Mouse (Mus musculus) midbrain, embryonic 15.5 days (tissue): Measurements from ENCODE around the gene Grid2. TPM values are rescaled to one million over a fixed set of nuclear protein-coding genes. Genes with fewer than 3 reads are reported as not detected.
A peak's percentile ranks its signal among the peaks of the same experiment; 100 is the strongest.

Experiments
- ATAC-seq: fragments of 200-750 bp; cut with Nextera tagmentation; replicated peaks from 2 replicates; pipeline ENCODE4 v1.8.0; 2017; ENCODE audit warnings: moderate TSS enrichment
- H3K27ac ChIP-seq: fragments of 300-500 bp; sonication (generic); 2 replicates; pipeline ENCODE4 v1.5.1; 2015; ENCODE audit warnings: mild to moderate bottlenecking, inconsistent platforms
- H3K27me3 ChIP-seq: fragments of 300-500 bp; sonication (generic); replicated peaks from 2 replicates; pipeline ENCODE4 v1.6.1; 2015; ENCODE audit warnings: inconsistent platforms
- H3K36me3 ChIP-seq: fragments of 300-500 bp; sonication (generic); replicated peaks from 2 replicates; pipeline ENCODE4 v1.6.1; 2015; ENCODE audit warnings: inconsistent platforms
- H3K4me1 ChIP-seq: fragments of 300-500 bp; sonication (generic); 2 replicates; pipeline ENCODE4 v1.6.1; 2015; ENCODE audit warnings: inconsistent platforms
- H3K4me2 ChIP-seq: fragments of 300-500 bp; sonication (generic); 2 replicates; pipeline ENCODE4 v1.6.1; 2015; ENCODE audit warnings: inconsistent platforms, mild to moderate bottlenecking, moderate library complexity
- H3K4me3 ChIP-seq: fragments of 300-500 bp; sonication (generic); 2 replicates; pipeline ENCODE4 v1.5.1; 2015; ENCODE audit warnings: mild to moderate bottlenecking, inconsistent platforms
- H3K9ac ChIP-seq: fragments of 300-500 bp; sonication (generic); 2 replicates; pipeline ENCODE4 v1.6.1; 2015; ENCODE audit warnings: mild to moderate bottlenecking, inconsistent platforms
- H3K9me3 ChIP-seq: fragments of 300-500 bp; sonication (generic); 2 replicates; pipeline ENCODE4 v1.6.1; 2016; ENCODE audit warnings: inconsistent platforms
- WGBS: fragments of 180-500 bp; shearing (Covaris S2); methylation state at CpG from one replicate; pipeline ENCODE4 v1.1.7; 2015; ENCODE audit warnings: mixed read lengths; 5-methylcytosine and 5-hydroxymethylcytosine counted together
- polyA plus RNA-seq: library from polyadenylated mRNA; unstranded; fragments of >200 nt; fragmentation: Nextera tagmentation; extraction: Ambion mirVana; gene quantifications from 2 replicates; pipeline ENCODE4 v1.2.1, GENCODE M21; 2015

Gene Grid2
- polyA plus RNA-seq, 1 experiment from 2014 or later: 14.1 TPM

DNA sequence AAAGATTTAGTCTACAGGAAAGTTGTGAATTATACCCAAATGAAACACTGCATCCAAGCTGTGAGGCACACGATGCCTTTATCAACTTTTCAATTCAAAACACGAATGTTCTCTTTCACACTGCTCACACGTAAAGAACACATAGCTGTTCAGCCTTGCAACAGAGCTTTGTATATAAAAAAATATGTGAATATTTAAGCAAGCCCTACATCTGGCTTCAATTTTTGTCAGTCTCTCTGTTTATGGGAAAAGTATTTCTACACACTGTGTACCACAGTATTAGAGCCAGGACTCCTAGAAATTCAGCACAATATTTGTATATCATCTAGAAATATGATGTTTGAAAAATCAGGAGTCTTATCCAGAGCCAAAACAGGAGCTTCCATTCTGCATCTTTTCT is 1195.1 kb downstream of the Grid2 start:
- no peak overlapping the region for H3K9ac ChIP-seq
- WGBS: 94% methylated on average over 3 of the region's 3 CpGs
- no peaks in the 10 kb centered on the region for H3K4me1 ChIP-seq
- no peak overlapping the region for H3K27ac ChIP-seq
- no peaks in the 10 kb centered on the region for H3K36me3 ChIP-seq
- no peak overlapping the region for H3K4me3 ChIP-seq
- H3K4me2 ChIP-seq: no peak overlapping the region
- no peaks in the 10 kb centered on the region for H3K9me3 ChIP-seq
- no peak for ATAC-seq
- no peaks in the 10 kb centered on the region for H3K27me3 ChIP-seq

DNA sequence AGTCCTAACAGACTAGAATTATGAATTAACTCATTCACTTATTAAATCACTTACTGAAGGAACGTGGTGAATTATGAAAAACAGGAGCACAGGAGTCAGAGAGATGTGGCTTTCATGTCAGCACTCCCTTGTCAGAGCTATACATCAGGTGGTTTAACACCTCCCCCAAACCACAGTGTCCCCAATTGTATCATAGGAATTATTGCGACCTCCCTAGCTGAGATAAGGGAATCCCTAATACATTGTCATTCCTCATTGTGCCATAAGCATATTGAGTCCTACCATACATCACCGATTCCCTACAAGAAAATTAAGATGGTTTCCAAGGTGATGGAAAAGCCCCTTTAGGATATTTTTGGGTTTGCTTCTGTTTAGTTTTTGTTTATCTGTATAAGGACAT is 1224.2 kb downstream of the Grid2 start:
- 63% methylated on average over 3 of the region's 3 CpGs for WGBS
- H3K4me1 ChIP-seq: no peaks in the 10 kb centered on the region
- no peaks in the 10 kb centered on the region for H3K9me3 ChIP-seq
- H3K27ac ChIP-seq: no peak overlapping the region
- no peak overlapping the region for H3K4me2 ChIP-seq
- H3K4me3 ChIP-seq: no peak overlapping the region
- H3K9ac ChIP-seq: no peak overlapping the region
- no peaks in the 10 kb centered on the region for H3K36me3 ChIP-seq
- no peak for ATAC-seq
- no peaks in the 10 kb centered on the region for H3K27me3 ChIP-seq

DNA sequence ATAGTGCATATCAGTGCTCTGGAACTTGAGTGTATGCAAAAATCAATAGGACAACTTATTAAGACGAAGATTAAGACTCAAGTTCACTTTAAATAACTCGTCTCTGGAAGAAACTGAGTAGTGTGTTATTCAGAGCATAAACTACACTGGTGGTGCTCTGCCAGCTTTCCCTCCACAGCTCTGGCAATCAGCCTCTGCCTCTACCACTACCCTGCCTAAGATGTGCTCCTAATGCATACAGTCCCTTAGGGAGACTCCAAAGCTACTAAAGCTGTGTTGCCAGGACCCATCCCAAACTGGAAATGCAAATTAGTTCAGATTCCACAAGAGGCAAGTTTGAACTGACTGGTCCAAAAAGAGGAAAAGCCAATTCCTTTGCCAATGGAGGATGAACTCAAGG is 1224.9 kb downstream of the Grid2 start:
- WGBS: 68% methylated on average over 2 of the region's 2 CpGs
- Histone ChIP-seq H3K4me1 (no peaks in the 10 kb centered on the region), H3K4me3 (no peak overlapping the region), H3K9me3 (no peaks in the 10 kb centered on the region), H3K4me2 (no peak overlapping the region), H3K27ac (no peak overlapping the region), H3K9ac (no peak overlapping the region), H3K36me3 (no peaks in the 10 kb centered on the region), H3K27me3 (no peaks in the 10 kb centered on the region)
- no peak for ATAC-seq

DNA sequence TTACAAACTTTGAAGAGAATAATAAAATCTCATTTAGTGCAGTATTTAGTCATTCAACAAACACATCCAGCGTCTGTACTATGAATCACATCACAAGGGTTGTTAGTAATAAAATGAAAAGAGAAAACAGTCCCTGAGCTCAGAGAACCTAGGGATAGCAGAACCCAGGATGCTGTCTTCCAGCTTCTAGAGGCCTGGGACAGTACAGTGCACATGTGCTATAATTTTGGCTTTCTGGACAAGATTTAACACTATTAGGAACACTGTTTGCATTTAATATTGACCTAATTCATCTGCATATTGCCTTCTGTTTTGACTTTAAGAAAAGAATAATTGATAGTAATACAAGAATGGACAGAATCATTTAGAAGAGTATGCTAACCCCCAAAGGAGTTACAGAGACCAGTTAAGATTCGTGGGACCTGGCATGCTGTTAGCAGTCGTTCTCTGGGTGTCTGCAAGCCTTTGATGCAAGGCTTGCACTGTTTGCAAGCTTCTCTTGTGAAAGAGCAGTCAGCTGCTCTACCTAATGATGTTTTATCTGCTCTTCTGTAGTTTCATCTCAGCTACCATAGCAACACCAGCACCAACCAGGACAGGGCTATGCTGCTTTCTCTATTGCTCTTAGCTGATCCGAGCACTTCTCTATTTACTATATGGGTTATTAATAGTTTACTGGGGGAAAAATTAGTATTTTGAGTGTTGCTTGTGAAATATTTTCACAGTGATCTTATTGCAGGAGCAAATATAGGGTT is 1234.8 kb downstream of the Grid2 start:
- Histone ChIP-seq H3K27ac (0 out of 2 replicates have a peak overlapping the region, but pooled peaks have one; percentile 2), H3K36me3 (no peaks in the 10 kb centered on the region), H3K27me3 (no peaks in the 10 kb centered on the region), H3K4me3 (no peak overlapping the region), H3K9me3 (no peaks in the 10 kb centered on the region), H3K9ac (no peak overlapping the region), H3K4me1 (peaks cover 4% of the 10 kb centered on the region; the same call in 1 of the 2 replicates), H3K4me2 (no peak overlapping the region)
- 42% methylated on average over 4 of the region's 4 CpGs for WGBS
- peak; percentile 96 for ATAC-seq

DNA sequence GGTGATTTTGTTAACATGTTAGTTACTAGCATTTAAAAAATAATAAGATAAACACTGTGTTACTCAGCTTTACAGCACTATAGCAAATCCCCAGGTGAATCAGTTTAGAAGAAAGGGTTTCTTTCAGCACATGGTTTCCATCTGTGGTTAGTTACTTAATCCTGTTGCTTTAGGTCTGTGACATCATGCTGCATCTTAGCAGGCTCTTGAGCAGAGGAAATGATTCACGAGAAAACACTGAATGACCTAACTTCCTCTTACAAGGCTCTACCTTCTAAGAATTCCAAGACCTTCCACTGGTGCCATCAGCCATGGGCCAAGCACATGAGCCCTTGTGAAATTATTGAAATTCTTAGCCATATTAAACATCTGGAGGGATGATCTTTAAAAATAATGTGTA is 1248.7 kb downstream of the Grid2 start:
- H3K27ac ChIP-seq: no peak overlapping the region
- H3K9ac ChIP-seq: no peak overlapping the region
- WGBS: 57% methylated on average over 1 of the region's 1 CpGs
- no peak overlapping the region for H3K4me2 ChIP-seq
- H3K36me3 ChIP-seq: no peaks in the 10 kb centered on the region
- no peaks in the 10 kb centered on the region for H3K9me3 ChIP-seq
- H3K27me3 ChIP-seq: no peaks in the 10 kb centered on the region
- H3K4me1 ChIP-seq: no peaks in the 10 kb centered on the region
- ATAC-seq: no peak
- H3K4me3 ChIP-seq: no peak overlapping the region

- Histone ChIP-seq H3K4me1 (no peaks in the 10 kb centered on the region), H3K9ac (no peak overlapping the region), H3K4me2 (no peak overlapping the region), H3K27me3 (no peaks in the 10 kb centered on the region), H3K27ac (no peak overlapping the region), H3K9me3 (no peaks in the 10 kb centered on the region), H3K36me3 (no peaks in the 10 kb centered on the region), H3K4me3 (no peak overlapping the region)
- 53% methylated on average over 3 of the region's 3 CpGs for WGBS
- ATAC-seq: peak; percentile 69
Measured at GRCm38 (mm10) chr6:64542168-64542567, 1286.5 kb downstream of the Grid2 start.

GRCm38 (mm10) chr6:64553645-64554044 is 1298.0 kb downstream of the Grid2 start:
- Histone ChIP-seq H3K4me3 (no peak overlapping the region), H3K27ac (no peak overlapping the region), H3K4me2 (no peak overlapping the region), H3K4me1 (no peaks in the 10 kb centered on the region), H3K27me3 (no peaks in the 10 kb centered on the region), H3K36me3 (no peaks in the 10 kb centered on the region), H3K9ac (no peak overlapping the region), H3K9me3 (no peaks in the 10 kb centered on the region)
- ATAC-seq: no peak
- whole genome bisulfite sequencing: 85% methylated on average over 3 of the region's 3 CpGs

- Histone ChIP-seq H3K4me3 (no peak overlapping the region), H3K4me1 (no peaks in the 10 kb centered on the region), H3K4me2 (no peak overlapping the region), H3K27ac (no peak overlapping the region), H3K9me3 (no peaks in the 10 kb centered on the region), H3K9ac (no peak overlapping the region), H3K36me3 (no peaks in the 10 kb centered on the region), H3K27me3 (no peaks in the 10 kb centered on the region)
- no peak for ATAC-seq
- WGBS: 82% methylated on average over 4 of the region's 4 CpGs
Measured at GRCm38 (mm10) chr6:64555220-64555619, 1299.5 kb downstream of the Grid2 start.

DNA sequence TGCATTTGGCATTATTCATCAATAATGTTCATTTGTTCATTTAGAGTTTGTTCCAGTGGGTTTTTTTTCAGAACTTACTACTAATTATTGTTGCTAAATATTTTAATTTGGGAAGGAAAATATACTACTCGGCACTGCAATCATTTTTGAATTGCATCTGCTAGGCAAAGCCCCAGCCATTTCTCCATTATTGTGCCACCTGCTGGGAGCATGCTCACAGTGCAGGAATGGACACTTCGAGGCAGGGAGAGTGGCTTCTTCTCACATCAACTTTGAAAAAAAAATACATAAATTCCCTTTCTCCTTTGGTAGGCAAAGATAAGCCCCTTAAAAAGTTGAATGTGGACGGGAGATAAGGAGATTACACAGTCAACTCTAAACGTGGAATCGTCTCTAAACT is 1312.9 kb downstream of the Grid2 start:
- no peak overlapping the region for H3K4me2 ChIP-seq
- H3K4me1 ChIP-seq: no peaks in the 10 kb centered on the region
- no peaks in the 10 kb centered on the region for H3K9me3 ChIP-seq
- no peak overlapping the region for H3K4me3 ChIP-seq
- no peak for ATAC-seq
- 50% methylated on average over 5 of the region's 5 CpGs for WGBS
- no peak overlapping the region for H3K27ac ChIP-seq
- no peak overlapping the region for H3K9ac ChIP-seq
- H3K27me3 ChIP-seq: no peaks in the 10 kb centered on the region
- no peaks in the 10 kb centered on the region for H3K36me3 ChIP-seq

DNA sequence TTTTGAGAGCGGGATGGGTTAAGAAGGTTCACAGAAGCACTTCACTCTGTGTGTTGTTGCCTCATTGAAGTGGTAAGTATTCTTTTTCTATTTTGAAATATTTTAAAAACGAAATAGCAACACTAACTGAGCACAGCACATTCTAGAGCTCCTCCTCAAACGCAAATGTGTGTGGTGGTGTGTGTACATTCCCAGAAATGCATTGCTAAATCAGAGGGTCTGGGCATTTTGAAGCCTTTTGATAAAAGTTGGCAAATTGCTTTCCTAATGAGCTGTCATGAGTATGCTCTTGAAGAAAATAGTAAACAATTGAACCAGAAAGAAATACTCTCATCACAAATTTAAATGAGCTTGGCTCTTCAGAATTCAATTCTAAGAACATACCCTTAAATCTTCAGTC is 1325.7 kb downstream of the Grid2 start:
- 62% methylated on average over 3 of the region's 3 CpGs for WGBS
- Histone ChIP-seq H3K27ac (no peak overlapping the region), H3K9ac (no peak overlapping the region), H3K9me3 (no peaks in the 10 kb centered on the region), H3K36me3 (no peaks in the 10 kb centered on the region), H3K4me2 (no peak overlapping the region), H3K27me3 (no peaks in the 10 kb centered on the region), H3K4me1 (no peaks in the 10 kb centered on the region), H3K4me3 (no peak overlapping the region)
- ATAC-seq: no peak

DNA sequence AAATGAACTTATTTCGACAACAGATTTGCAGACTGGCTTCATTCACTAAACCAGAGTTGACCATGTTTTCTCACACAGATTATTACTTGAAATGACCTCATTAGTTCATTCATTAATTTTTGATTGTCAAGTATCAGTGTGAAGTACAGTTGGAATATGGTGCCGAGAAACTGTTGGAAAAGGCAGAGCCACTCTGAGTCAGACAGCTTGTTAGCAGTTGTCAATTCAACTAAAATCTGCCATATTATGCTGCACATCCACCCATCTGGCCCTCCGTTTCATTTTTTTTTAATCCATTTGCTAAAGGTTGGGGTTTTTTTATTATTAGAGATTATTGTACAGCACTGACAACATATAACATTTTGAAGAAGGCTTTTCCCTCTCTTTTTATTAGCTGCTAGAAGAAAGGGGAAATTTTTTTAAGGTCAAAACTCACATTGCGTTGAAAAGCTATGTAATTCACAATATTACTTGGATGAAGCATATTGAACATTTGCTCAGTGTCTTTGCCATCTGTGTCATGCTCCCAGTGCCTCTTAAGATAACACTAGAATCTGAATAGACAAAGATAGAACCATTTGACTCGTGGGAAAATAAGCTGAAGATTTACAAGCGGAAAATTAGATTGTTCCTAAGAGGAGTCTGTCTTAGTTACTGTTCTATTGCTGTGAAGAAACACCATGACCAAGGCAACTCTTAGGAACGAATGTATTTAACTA is 1333.0 kb downstream of the Grid2 start:
- no peak overlapping the region for H3K27ac ChIP-seq
- no peak overlapping the region for H3K9ac ChIP-seq
- WGBS: 66% methylated on average over 7 of the region's 7 CpGs
- H3K4me2 ChIP-seq: no peak overlapping the region
- H3K4me3 ChIP-seq: no peak overlapping the region
- no peaks in the 10 kb centered on the region for H3K27me3 ChIP-seq
- H3K36me3 ChIP-seq: no peaks in the 10 kb centered on the region
- no peak for ATAC-seq
- H3K9me3 ChIP-seq: no peaks in the 10 kb centered on the region
- H3K4me1 ChIP-seq: no peaks in the 10 kb centered on the region

DNA sequence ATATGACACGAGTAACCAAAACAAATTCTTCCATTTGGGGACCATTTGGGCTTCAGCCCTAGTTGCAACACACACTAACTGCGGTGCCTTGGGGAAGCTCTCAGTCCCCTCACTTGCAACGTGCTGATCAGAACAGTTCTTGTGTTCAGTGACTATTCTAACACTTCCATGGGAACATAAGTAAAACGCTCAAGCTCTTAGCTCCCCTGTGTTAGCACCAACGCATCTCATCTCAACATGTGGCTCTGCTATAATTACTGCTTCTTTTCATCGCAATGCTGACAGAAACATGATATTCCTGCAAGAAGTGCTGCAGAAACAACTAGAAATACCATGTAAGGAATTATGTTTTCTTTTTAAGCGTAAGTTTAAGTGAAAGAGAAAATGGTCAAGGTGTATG is 1340.6 kb downstream of the Grid2 start:
- no peak for ATAC-seq
- WGBS: 73% methylated on average over 7 of the region's 7 CpGs
- H3K27me3 ChIP-seq: no peaks in the 10 kb centered on the region
- no peak overlapping the region for H3K27ac ChIP-seq
- H3K9me3 ChIP-seq: no peaks in the 10 kb centered on the region
- peaks cover 3% of the 10 kb centered on the region; the same call in 1 of the 2 replicates for H3K4me1 ChIP-seq
- no peak overlapping the region for H3K9ac ChIP-seq
- no peak overlapping the region for H3K4me3 ChIP-seq
- no peaks in the 10 kb centered on the region for H3K36me3 ChIP-seq
- no peak overlapping the region for H3K4me2 ChIP-seq

GRCm38 (mm10) chr6:64596835-64597234 is 1341.2 kb downstream of the Grid2 start:
- Histone ChIP-seq H3K27me3 (no peaks in the 10 kb centered on the region), H3K36me3 (no peaks in the 10 kb centered on the region), H3K27ac (no peak overlapping the region), H3K4me1 (peaks cover 3% of the 10 kb centered on the region; the same call in 1 of the 2 replicates), H3K9me3 (no peaks in the 10 kb centered on the region), H3K9ac (no peak overlapping the region), H3K4me2 (no peak overlapping the region), H3K4me3 (no peak overlapping the region)
- 26% methylated on average over 2 of the region's 2 CpGs for WGBS
- ATAC-seq: no peak
